Mouse (Mus musculus) intestine, embryonic 15.5 days (tissue): Measurements from ENCODE around the gene Klhl12. TPM values are rescaled to one million over a fixed set of nuclear protein-coding genes. Genes with fewer than 3 reads are reported as not detected.
"Not testable (repeated sequence)": the region's sequence is repeated elsewhere in the genome, so short reads cannot be mapped to it uniquely, and the experiment has no call there.

Experiments used
- ATAC-seq: fragments of 200-750 bp; cut with Nextera tagmentation; 2 replicates; pipeline ENCODE4 v1.8.0; 2017; ENCODE audit warnings: moderate TSS enrichment, moderate library complexity
- H3K27ac ChIP-seq: fragments of 300-500 bp; sonication (generic); 2 replicates; pipeline ENCODE4 v1.5.1; 2015; ENCODE audit warnings: mild to moderate bottlenecking, inconsistent platforms
- H3K27me3 ChIP-seq: fragments of 300-500 bp; sonication (generic); replicated peaks from 2 replicates; pipeline ENCODE4 v1.6.1; 2015; ENCODE audit warnings: inconsistent platforms
- H3K36me3 ChIP-seq: fragments of 300-500 bp; sonication (generic); 2 replicates; pipeline ENCODE4 v1.6.1; 2015; ENCODE audit warnings: inconsistent platforms
- H3K4me1 ChIP-seq: fragments of 300-500 bp; sonication (generic); replicated peaks from 2 replicates; pipeline ENCODE4 v1.6.1; 2015; ENCODE audit warnings: inconsistent platforms
- H3K4me2 ChIP-seq: fragments of 300-500 bp; sonication (generic); replicated peaks from 2 replicates; pipeline ENCODE4 v1.6.1; 2015; ENCODE audit warnings: mild to moderate bottlenecking, inconsistent platforms
- H3K4me3 ChIP-seq: fragments of 300-500 bp; sonication (generic); replicated peaks from 2 replicates; pipeline ENCODE4 v1.5.1; 2015; ENCODE audit warnings: inconsistent platforms
- H3K9ac ChIP-seq: fragments of 300-500 bp; sonication (generic); 2 replicates; pipeline ENCODE4 v1.6.1; 2015; ENCODE audit warnings: inconsistent platforms
- H3K9me3 ChIP-seq: fragments of 300-500 bp; sonication (generic); 2 replicates; pipeline ENCODE4 v1.6.1; 2016; ENCODE audit warnings: inconsistent platforms
- WGBS: fragments of 180-500 bp; shearing (Covaris S2); methylation state at CpG from one replicate; pipeline ENCODE4 v1.1.7; 2015; 5-methylcytosine and 5-hydroxymethylcytosine counted together
- polyA plus RNA-seq: library from polyadenylated mRNA; unstranded; fragments of >200 nt; fragmentation: Nextera tagmentation; extraction: Ambion mirVana; gene quantifications from 2 replicates; pipeline ENCODE4 v1.2.1, GENCODE M21; 2015

The Klhl12 gene
- polyA plus RNA-seq, 1 experiment from 2014 or later, result 22.2 TPM

DNA sequence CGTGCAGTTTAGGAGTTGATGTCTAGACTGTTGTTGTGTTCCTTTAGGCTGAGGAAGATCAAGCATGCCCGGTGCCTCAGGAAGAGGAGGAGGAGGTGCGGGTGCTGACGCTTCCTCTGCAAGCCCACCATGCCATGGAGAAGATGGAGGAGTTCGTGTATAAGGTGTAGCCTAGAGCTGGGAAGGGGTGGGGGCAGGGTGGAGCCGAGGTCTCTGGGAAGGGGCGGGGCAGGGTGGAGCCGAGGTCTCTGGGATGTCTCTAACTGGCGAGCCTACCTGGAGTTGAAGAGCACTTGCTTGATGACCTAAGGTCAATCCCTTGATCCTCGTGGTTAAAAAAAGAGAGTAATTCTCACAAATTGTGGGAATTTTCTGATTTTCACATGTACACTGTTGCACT, 31.4 kb upstream of the Klhl12 start:
- H3K27ac ChIP-seq, result no peak overlapping the region
- peaks cover 39% of the 10 kb centered on the region for H3K36me3 ChIP-seq
- H3K4me1 ChIP-seq, result peaks cover 14% of the 10 kb centered on the region
- WGBS, result 65% methylated on average over 10 of the region's 10 CpGs
- H3K9me3 ChIP-seq, result no peaks in the 10 kb centered on the region
- no peak overlapping the region for H3K4me3 ChIP-seq
- H3K4me2 ChIP-seq, result no peak overlapping the region
- H3K27me3 ChIP-seq, result no peaks in the 10 kb centered on the region
- H3K9ac ChIP-seq, result no peak overlapping the region
- no peak for ATAC-seq

DNA sequence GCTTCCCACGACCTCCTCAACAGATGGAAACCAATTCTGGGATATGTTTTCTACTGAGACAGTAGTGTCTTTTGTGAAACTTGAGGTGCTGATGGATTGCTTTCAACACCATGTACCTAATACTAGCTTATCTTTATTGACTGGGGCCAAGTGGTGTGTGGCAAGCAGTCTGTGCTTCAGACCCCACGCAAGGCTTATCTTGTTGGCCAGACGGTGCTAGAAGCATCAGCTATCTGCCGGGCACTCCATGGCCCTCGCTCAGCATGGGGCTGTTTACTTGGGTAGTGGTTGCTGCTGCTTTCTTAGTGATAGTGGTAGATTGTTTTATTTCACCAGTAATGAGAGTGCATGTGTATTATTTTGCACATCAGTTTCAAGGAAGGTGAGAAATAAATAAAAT, 29.0 kb upstream of the Klhl12 start:
- Histone ChIP-seq H3K9me3 (no peaks in the 10 kb centered on the region), H3K27ac (no peak overlapping the region), H3K36me3 (peaks cover 44% of the 10 kb centered on the region), H3K27me3 (no peaks in the 10 kb centered on the region), H3K4me3 (no peak overlapping the region), H3K4me2 (no peak overlapping the region), H3K4me1 (no peaks in the 10 kb centered on the region), H3K9ac (no peak overlapping the region)
- WGBS, result 61% methylated on average over 5 of the region's 5 CpGs
- ATAC-seq, result peak; percentile 89

DNA sequence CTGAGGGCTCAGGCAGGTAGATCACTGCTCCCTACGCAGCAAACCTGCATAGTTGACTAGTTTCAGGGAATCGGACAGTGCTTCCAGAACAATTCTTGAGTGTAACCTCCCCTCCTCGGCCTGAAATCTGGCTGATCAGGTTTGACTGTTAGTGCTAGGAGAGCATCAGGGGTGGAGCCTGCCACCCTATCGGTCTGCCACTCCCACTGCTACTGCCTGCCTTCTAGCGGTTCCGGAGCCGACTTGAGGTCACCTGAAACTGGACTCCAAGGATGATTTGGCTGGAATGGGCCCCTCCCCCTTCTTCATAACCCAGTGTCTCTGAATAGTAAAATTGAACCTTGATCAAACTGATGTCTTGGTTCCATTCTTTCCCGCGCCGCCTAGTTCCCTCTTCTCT, 22.3 kb upstream of the Klhl12 start:
- Histone ChIP-seq H3K9ac (no peak overlapping the region), H3K9me3 (no peaks in the 10 kb centered on the region), H3K4me2 (no peak overlapping the region), H3K27ac (no peak overlapping the region), H3K4me3 (no peak overlapping the region), H3K4me1 (no peaks in the 10 kb centered on the region), H3K36me3 (peaks cover 29% of the 10 kb centered on the region), H3K27me3 (no peaks in the 10 kb centered on the region)
- no peak for ATAC-seq
- WGBS, result 76% methylated on average over 10 of the region's 10 CpGs

DNA sequence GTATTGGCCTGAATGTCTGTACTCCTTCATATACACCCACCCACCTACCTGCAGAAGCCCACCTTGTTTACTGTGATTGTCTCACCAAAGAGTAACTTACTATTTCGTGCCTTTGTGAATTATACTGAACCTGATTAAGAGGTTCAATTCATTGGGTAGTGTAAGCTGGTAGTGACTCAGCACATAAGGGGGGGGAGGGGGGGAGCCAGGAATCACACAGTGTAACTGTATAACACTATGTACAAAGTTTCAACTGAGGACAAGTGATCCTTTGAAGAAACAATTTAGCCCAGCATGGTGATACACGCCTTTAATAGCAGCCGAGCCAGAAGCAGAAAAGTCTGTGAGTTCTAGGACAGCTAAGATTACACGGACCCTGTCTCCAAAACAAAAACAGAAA, 21.9 kb upstream of the Klhl12 start:
- Histone ChIP-seq H3K27me3 (no peaks in the 10 kb centered on the region), H3K36me3 (peaks cover 24% of the 10 kb centered on the region), H3K4me1 (no peaks in the 10 kb centered on the region), H3K9ac (no peak overlapping the region), H3K4me2 (no peak overlapping the region), H3K4me3 (no peak overlapping the region), H3K27ac (no peak overlapping the region), H3K9me3 (no peaks in the 10 kb centered on the region)
- ATAC-seq, result no peak
- WGBS, result 91% methylated on average over 4 of the region's 4 CpGs

DNA sequence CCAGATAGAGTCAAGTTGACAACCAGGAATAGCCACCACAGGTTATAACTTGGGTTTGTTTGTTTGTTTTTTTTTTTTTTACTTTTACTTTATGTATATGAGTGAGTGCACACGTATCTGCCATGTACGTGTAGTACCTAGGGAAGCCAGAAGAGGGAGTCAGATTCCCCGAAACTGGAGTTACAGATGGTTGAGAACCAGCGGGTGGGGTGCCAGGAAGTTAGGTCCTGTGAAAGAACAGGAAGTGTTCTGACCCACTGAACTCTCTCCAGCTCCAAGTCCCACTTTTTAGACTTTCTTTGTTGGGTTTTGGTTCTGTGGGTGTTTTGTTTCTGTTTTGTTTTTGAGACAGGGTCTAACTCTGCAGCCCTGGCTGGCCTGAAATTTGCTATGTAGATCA, 19.9 kb upstream of the Klhl12 start:
- no peak overlapping the region for H3K4me2 ChIP-seq
- H3K9me3 ChIP-seq, result no peaks in the 10 kb centered on the region
- no peak for ATAC-seq
- H3K27me3 ChIP-seq, result no peaks in the 10 kb centered on the region
- WGBS, result 32% methylated on average over 4 of the region's 4 CpGs
- no peak overlapping the region for H3K27ac ChIP-seq
- H3K9ac ChIP-seq, result no peak overlapping the region
- peaks cover 14% of the 10 kb centered on the region for H3K36me3 ChIP-seq
- H3K4me1 ChIP-seq, result no peaks in the 10 kb centered on the region
- H3K4me3 ChIP-seq, result no peak overlapping the region

DNA sequence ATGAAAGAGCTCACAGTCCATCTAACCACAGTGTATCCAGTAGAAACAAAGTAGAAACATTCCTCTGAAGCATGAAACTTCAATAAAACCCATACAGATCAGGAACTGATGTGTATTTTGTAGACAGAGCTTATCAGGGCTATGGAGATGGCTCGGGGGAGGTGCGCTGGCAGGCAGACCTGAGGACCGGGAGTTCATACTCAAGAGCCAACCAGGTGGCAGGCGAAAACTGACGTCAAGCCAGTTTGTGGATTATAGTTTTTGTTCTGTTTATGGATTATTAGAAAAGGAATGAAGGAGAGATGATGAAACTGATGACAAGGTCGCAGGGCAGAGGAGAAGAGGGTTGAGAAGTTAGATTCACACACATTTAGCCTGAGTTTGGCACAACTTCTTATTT, 14.9 kb upstream of the Klhl12 start:
- H3K4me1 ChIP-seq, result no peaks in the 10 kb centered on the region
- no peaks in the 10 kb centered on the region for H3K36me3 ChIP-seq
- no peak for ATAC-seq
- H3K4me2 ChIP-seq, result no peak overlapping the region
- no peak overlapping the region for H3K27ac ChIP-seq
- no peak overlapping the region for H3K4me3 ChIP-seq
- no peak overlapping the region for H3K9ac ChIP-seq
- H3K27me3 ChIP-seq, result no peaks in the 10 kb centered on the region
- 71% methylated on average over 6 of the region's 6 CpGs for WGBS
- H3K9me3 ChIP-seq, result no peaks in the 10 kb centered on the region

DNA sequence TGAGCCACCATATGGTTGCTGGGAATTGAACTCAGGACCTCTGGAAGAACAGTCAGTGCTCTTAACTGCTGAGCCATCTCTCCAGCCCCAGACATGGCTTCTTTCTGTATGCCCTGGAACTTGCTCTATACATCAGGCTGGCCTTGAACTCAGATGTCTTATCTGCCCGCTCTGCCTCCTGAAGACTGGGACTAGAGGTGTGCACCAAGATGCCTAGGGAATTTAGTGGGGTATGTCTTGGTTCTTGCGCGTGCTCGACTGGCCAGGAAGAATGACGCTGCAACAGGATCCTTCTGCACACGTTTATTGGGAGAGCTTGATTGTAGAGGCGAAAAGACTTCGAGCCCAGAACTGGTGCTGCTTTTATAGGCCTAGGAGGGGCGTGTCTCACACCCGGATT, 13.6 kb upstream of the Klhl12 start:
- not testable (repeated sequence) for ATAC-seq, H3K9me3 ChIP-seq, H3K27me3 ChIP-seq, H3K4me2 ChIP-seq, H3K36me3 ChIP-seq, H3K4me1 ChIP-seq, H3K4me3 ChIP-seq, H3K9ac ChIP-seq, H3K27ac ChIP-seq
- WGBS, result 88% methylated on average over 8 of the region's 10 CpGs

DNA sequence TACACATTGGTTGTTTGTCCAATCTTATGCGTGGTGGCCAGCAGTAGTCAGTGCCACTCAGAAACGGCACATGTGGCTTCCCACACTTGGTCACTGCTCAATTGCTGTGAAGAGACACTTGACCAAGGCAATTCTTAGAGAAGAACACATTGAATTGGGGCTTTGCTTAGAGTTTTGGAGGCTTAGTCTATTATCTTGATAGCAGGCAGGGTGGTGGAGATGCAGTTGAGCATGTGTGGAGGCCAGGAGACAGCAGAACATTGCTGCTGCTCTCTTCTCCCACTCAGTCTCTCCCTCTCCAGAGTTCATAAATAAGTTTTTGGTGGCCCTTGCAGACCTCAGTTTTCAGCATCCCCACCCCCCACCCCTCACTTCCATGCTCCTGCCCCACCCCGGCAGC, 12.9 kb upstream of the Klhl12 start:
- Histone ChIP-seq H3K9me3 (no peaks in the 10 kb centered on the region), H3K9ac (no peak overlapping the region), H3K4me3 (no peak overlapping the region), H3K4me2 (no peak overlapping the region), H3K4me1 (no peaks in the 10 kb centered on the region), H3K27me3 (no peaks in the 10 kb centered on the region), H3K36me3 (no peaks in the 10 kb centered on the region), H3K27ac (no peak overlapping the region)
- no peak for ATAC-seq
- 93% methylated on average over 3 of the region's 3 CpGs for WGBS

DNA sequence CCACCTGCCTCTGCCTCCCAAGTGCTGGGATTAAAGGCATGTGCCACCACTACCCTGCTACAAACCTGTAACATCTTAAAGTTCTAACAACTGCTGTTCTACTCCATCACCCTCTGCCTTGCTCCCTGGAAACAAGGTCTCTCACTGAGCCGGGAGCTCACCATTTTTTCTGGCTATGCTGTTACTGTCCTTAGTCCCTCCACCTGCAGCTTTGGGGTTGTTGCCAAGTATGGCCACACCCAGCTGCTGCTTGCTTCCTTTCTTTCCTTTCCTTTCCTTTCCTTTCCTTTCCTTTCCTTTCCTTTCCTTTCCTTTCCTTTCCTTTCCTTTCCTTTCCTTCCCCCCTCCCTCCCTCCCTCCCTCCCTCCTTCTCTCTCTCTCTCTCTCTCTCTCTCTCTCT, 12.0 kb upstream of the Klhl12 start:
- WGBS, result 85% methylated on average over 1 of the region's 1 CpGs
- not testable (repeated sequence) for H3K27ac ChIP-seq, H3K4me1 ChIP-seq, ATAC-seq, H3K9me3 ChIP-seq, H3K4me2 ChIP-seq, H3K27me3 ChIP-seq, H3K4me3 ChIP-seq, H3K36me3 ChIP-seq, H3K9ac ChIP-seq

DNA sequence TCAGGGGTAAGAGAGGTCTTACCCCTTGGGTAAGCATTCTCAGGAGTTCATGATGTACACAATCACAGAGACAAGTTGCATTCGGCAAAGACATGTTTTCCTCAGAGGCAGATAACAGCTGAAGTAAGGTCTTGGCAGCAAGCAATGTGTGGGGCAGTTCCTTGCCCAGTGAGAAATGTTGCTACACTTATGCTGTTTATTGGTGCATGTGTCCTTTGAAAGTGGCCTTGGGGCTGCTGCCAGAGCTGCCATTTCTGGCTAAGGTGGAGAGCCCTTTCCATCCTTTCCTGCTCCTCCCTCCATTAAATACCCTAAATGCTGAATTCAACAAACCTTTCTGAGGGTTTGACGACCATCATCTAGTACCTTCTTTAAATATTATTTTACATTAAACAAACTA, 9.9 kb upstream of the Klhl12 start:
- H3K4me1 ChIP-seq, result no peaks in the 10 kb centered on the region
- H3K9me3 ChIP-seq, result no peaks in the 10 kb centered on the region
- no peak overlapping the region for H3K9ac ChIP-seq
- no peaks in the 10 kb centered on the region for H3K27me3 ChIP-seq
- no peaks in the 10 kb centered on the region for H3K36me3 ChIP-seq
- H3K4me2 ChIP-seq, result no peak overlapping the region
- H3K4me3 ChIP-seq, result no peak overlapping the region
- 82% methylated on average over 2 of the region's 2 CpGs for WGBS
- no peak for ATAC-seq
- no peak overlapping the region for H3K27ac ChIP-seq

DNA sequence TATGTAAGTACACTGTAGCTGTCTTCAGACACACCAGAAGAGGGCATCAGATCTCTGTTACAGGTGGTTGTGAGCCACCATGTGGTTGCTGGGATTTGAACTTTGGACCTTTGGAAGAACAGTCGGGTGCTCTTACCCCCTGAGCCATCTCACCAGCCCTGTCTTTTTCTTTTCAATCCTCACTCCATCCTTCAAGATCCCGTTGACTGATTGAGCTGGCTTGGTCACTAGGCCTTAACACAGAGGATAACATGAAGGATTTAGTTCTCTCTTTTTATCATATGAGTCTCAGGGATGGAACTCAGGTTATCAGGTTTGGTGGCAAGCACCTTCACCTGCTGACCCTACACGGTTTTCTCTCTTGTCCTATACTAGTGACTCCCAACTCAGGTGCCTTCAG, 6.8 kb upstream of the Klhl12 start:
- not testable (repeated sequence) for H3K9ac ChIP-seq, H3K4me3 ChIP-seq, H3K9me3 ChIP-seq, H3K4me1 ChIP-seq, H3K27me3 ChIP-seq, H3K36me3 ChIP-seq, H3K27ac ChIP-seq, ATAC-seq, H3K4me2 ChIP-seq
- WGBS, result 73% methylated on average over 3 of the region's 3 CpGs

DNA sequence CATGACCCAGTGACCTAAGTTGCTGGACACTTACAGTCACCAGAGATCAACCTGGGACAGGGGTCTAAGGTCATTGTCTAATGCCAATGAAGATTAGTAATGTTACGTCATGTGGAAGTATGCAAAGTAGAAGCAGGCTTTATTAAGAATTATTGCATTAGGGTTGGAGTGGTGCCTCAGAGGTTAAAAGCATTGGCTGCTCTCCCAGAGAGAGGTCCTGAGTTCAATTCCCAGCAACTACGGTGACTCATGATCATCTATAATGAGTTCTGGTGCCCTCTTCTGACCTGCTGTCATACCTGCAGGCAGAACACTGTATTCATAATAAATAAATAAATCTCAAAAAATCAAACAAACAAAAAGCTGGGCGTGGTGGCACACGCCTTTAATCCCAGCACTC, 5.1 kb upstream of the Klhl12 start:
- no peak overlapping the region for H3K4me2 ChIP-seq
- H3K27ac ChIP-seq, result no peak overlapping the region
- no peaks in the 10 kb centered on the region for H3K27me3 ChIP-seq
- no peaks in the 10 kb centered on the region for H3K36me3 ChIP-seq
- H3K9ac ChIP-seq, result no peak overlapping the region
- 0 out of 2 replicates have a peak, but pooled peaks cover 3% of the 10 kb centered on the region for H3K4me1 ChIP-seq
- H3K9me3 ChIP-seq, result no peaks in the 10 kb centered on the region
- H3K4me3 ChIP-seq, result no peak overlapping the region
- 80% methylated on average over 4 of the region's 4 CpGs for WGBS
- ATAC-seq, result no peak

DNA sequence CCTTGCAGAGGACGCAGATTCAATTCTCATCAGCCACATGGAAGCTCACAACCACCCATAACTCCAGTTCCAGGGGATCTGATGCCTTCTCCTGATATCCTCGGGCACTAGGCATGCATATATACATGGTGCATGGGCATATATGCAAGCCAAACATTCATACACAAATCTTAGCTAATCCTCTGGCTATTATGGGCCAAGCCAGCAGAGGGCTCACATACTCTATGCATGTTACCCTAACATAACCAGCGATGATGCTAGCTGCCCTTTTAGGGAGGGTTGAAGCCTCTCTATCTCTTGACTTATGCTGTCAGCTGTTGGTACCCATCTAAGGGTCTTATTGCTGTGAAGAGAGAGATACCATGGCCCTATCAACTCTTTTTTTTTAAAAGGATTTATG, 4.3 kb upstream of the Klhl12 start:
- WGBS, result 42% methylated on average over 3 of the region's 3 CpGs
- H3K36me3 ChIP-seq, result no peaks in the 10 kb centered on the region
- no peak for ATAC-seq
- peaks cover 4% of the 10 kb centered on the region; the same call in 1 of the 2 replicates for H3K4me1 ChIP-seq
- H3K9me3 ChIP-seq, result no peaks in the 10 kb centered on the region
- no peak overlapping the region for H3K9ac ChIP-seq
- H3K4me2 ChIP-seq, result no peak overlapping the region
- H3K27ac ChIP-seq, result no peak overlapping the region
- no peaks in the 10 kb centered on the region for H3K27me3 ChIP-seq
- H3K4me3 ChIP-seq, result no peak overlapping the region

DNA sequence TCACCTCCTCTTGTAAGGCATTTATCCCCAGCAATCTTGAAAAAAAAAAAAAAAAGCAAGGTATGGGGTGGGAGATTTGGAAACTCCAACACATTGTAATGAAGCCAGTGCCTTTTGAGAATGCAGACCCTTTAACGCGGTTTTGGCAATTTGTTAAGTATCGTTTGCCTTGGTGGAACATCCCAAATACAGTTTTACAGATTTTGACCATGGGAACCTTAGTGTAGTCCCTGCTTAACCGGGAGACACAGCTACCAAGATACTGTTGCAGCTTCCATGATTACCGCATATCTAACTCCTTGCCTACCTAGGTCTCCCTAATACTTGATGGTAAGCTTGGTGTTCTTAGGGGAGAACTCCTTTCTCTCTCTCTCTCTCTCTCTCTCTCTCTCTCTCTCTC, 729 bp downstream of the Klhl12 start:
- 16% methylated on average over 5 of the region's 5 CpGs for WGBS
- no peak for ATAC-seq
- Histone ChIP-seq H3K27me3 (no peaks in the 10 kb centered on the region), H3K9ac (peak overlapping the region; percentile 98), H3K4me3 (peak overlapping the region; percentile 96), H3K4me2 (peak overlapping the region; percentile 77), H3K36me3 (peaks cover 3% of the 10 kb centered on the region; the same call in 1 of the 2 replicates), H3K9me3 (no peaks in the 10 kb centered on the region), H3K4me1 (peaks cover 6% of the 10 kb centered on the region; the same call in 1 of the 2 replicates), H3K27ac (no peak overlapping the region)
